Mouse (Mus musculus) liver, embryonic 14.5 days (tissue): ENCODE measurements around the gene Rhox9. TPM values are rescaled to one million over a fixed set of nuclear protein-coding genes. Genes with fewer than 3 reads are reported as not detected.

Experiments
- ATAC-seq: fragments of 200-750 bp; cut with Nextera tagmentation; 2 replicates; pipeline ENCODE4 v1.8.0; 2017; ENCODE audit warnings: moderate number of reproducible peaks, mild to moderate bottlenecking, moderate library complexity; ENCODE audit not compliant: insufficient read depth
- DNase-seq, 3 experiments: peaks; one replicate each; pipeline ENCODE4 v3.0.0-alpha.2; 2012 to 2013; ENCODE audit warnings: low read depth in 3 of 3, low spot score in 3 of 3
- H3K27ac ChIP-seq: fragments of 300-500 bp; sonication (generic); 2 replicates; pipeline ENCODE4 v1.5.1; 2014; ENCODE audit warnings: moderate library complexity, mild to moderate bottlenecking, control low read depth, inconsistent platforms
- H3K27me3 ChIP-seq: fragments of 300-500 bp; sonication (generic); 2 replicates; pipeline ENCODE4 v1.6.1; 2014; ENCODE audit warnings: mild to moderate bottlenecking, low read length, moderate library complexity; ENCODE audit not compliant: control insufficient read depth, insufficient read depth
- H3K36me3 ChIP-seq: fragments of 300-500 bp; sonication (generic); replicated peaks from 2 replicates; pipeline ENCODE4 v1.6.1; 2014; ENCODE audit warnings: low read depth; ENCODE audit not compliant: control insufficient read depth, insufficient read depth
- H3K4me1 ChIP-seq, 2 experiments: fragments of 200-500 bp in 1 of 2; fragments of 300-500 bp in 1 of 2; sonication (generic) in 1 of 2; replicated peaks; 2 replicates each; pipeline ENCODE4 v1.6.1; 2012 to 2014; ENCODE audit warnings: antibody characterized with exemption in 1 of 2, inconsistent platforms in 1 of 2, low read length in 1 of 2; ENCODE audit not compliant: control insufficient read depth in 2 of 2, insufficient read depth in 2 of 2
- H3K4me2 ChIP-seq: fragments of 300-500 bp; sonication (generic); 2 replicates; pipeline ENCODE4 v1.6.1; 2014; ENCODE audit warnings: low read depth, mild to moderate bottlenecking, control low read depth, moderate library complexity
- H3K4me3 ChIP-seq, 2 experiments: fragments of 200-500 bp in 1 of 2; fragments of 300-500 bp in 1 of 2; sonication (generic) in 1 of 2; 2 replicates each; pipeline ENCODE4 v1.5.1; 2012 to 2014; ENCODE audit warnings: low read depth in 2 of 2, low read length in 2 of 2, mild to moderate bottlenecking in 2 of 2, control low read depth in 1 of 2, inconsistent platforms in 1 of 2, moderate library complexity in 1 of 2; ENCODE audit not compliant: insufficient read depth in 1 of 2
- H3K9ac ChIP-seq: fragments of 300-500 bp; sonication (generic); replicated peaks from 2 replicates; pipeline ENCODE4 v1.6.1; 2014; ENCODE audit warnings: mild to moderate bottlenecking, control low read depth, moderate library complexity
- H3K9me3 ChIP-seq: fragments of 300-500 bp; sonication (generic); 2 replicates; pipeline ENCODE4 v1.6.1; 2016; ENCODE audit warnings: low read length, mixed read lengths; ENCODE audit not compliant: control insufficient read depth
- CTCF ChIP-seq: IDR thresholded peaks from 2 replicates; pipeline ENCODE4 v1.5.1; 2016; ENCODE audit warnings: antibody characterized with exemption, low read depth, control low read depth
- EP300 ChIP-seq: IDR thresholded peaks from 2 replicates; pipeline ENCODE4 v1.6.1; 2016; ENCODE audit warnings: antibody characterized with exemption, low read depth
- WGBS: fragments of 180-500 bp; shearing (Covaris S2); extraction: QIAGEN DNeasy Blood & Tissue Kit; methylation state at CpG from one replicate; pipeline ENCODE4 v1.1.7; 2014; ENCODE audit not compliant: insufficient replicate concordance; 5-methylcytosine and 5-hydroxymethylcytosine counted together
- polyA plus RNA-seq, 2 experiments: library from polyadenylated mRNA; depleted of rRNA in 1 of 2; stranded (reverse) in 1 of 2; unstranded in 1 of 2; fragments of >200 nt; fragmentation: Nextera tagmentation in 1 of 2; extraction: Ambion mirVana in 1 of 2; gene quantifications; 2 replicates each; pipeline versions ENCODE4 v1.2.1 to v1.2.3; 2012 to 2014

Gene Rhox9
- polyA plus RNA-seq, 2 experiments, result not detected

GRCm38 (mm10) chrX:37871641-37872040, 29.9 kb downstream of the Rhox9 start:
- TF ChIP-seq EP300 (no peak), CTCF (no peak)
- no peak overlapping the region for H3K4me2 ChIP-seq
- 70% methylated on average over 2 of the region's 2 CpGs for WGBS
- H3K27ac ChIP-seq, result no peak overlapping the region
- no peak overlapping the region for H3K4me3 ChIP-seq
- no peaks in the 10 kb centered on the region for H3K9me3 ChIP-seq
- H3K9ac ChIP-seq, result no peak overlapping the region
- no peaks in the 10 kb centered on the region for H3K36me3 ChIP-seq
- DNase-seq (no peak), ATAC-seq (no peak)
- H3K27me3 ChIP-seq, result no peaks in the 10 kb centered on the region
- H3K4me1 ChIP-seq, result no peaks in the 10 kb centered on the region

Other genes with a start within 250 kb of the Rhox9 start
- gene Rhox3h, start 233.0 kb downstream of the Rhox9 start, polyA plus RNA-seq (2012; rRNA removed), result not detected in 2 replicates
- gene Rhox3h, start 233.0 kb downstream of the Rhox9 start, polyA plus RNA-seq (2014; fragmentation: Nextera tagmentation; extraction: Ambion mirVana), result not detected in 2 replicates
- gene Rhox2h, start 228.5 kb downstream of the Rhox9 start, polyA plus RNA-seq (2012; rRNA removed), result not detected in 2 replicates
- gene Rhox2h, start 228.5 kb downstream of the Rhox9 start, polyA plus RNA-seq (2014; fragmentation: Nextera tagmentation; extraction: Ambion mirVana), result not detected in 2 replicates
- gene Rhox5, start 96.9 kb downstream of the Rhox9 start, polyA plus RNA-seq (2012; rRNA removed), result 0.47 and 1.2 TPM in 2 replicates
- gene Rhox5, start 96.9 kb downstream of the Rhox9 start, polyA plus RNA-seq (2014; fragmentation: Nextera tagmentation; extraction: Ambion mirVana), result 1.3 TPM in 2 replicates
- not detected in 2 replicates for gene Rhox6, start 74.9 kb downstream of the Rhox9 start, polyA plus RNA-seq (2012; rRNA removed)
- gene Rhox6, start 74.9 kb downstream of the Rhox9 start, polyA plus RNA-seq (2014; fragmentation: Nextera tagmentation; extraction: Ambion mirVana), result not detected in 2 replicates
- not detected in 2 replicates for gene Rhox7a, start 70.1 kb downstream of the Rhox9 start, polyA plus RNA-seq (2012; rRNA removed)
- not detected in 2 replicates for gene Rhox7a, start 70.1 kb downstream of the Rhox9 start, polyA plus RNA-seq (2014; fragmentation: Nextera tagmentation; extraction: Ambion mirVana)
- not detected in 2 replicates for gene Rhox8, start 22.8 kb downstream of the Rhox9 start, polyA plus RNA-seq (2012; rRNA removed)
- not detected in 2 replicates for gene Rhox8, start 22.8 kb downstream of the Rhox9 start, polyA plus RNA-seq (2014; fragmentation: Nextera tagmentation; extraction: Ambion mirVana)
- not detected in 2 replicates for gene Rhox7b, start 4.5 kb downstream of the Rhox9 start, polyA plus RNA-seq (2012; rRNA removed)
- not detected in 2 replicates for gene Rhox7b, start 4.5 kb downstream of the Rhox9 start, polyA plus RNA-seq (2014; fragmentation: Nextera tagmentation; extraction: Ambion mirVana)
- gene Btg1-ps1, start 117.0 kb upstream of the Rhox9 start, polyA plus RNA-seq (2012; rRNA removed), result not detected in 2 replicates
- gene Btg1-ps1, start 117.0 kb upstream of the Rhox9 start, polyA plus RNA-seq (2014; fragmentation: Nextera tagmentation; extraction: Ambion mirVana), result not detected in 2 replicates
- gene Btg1-ps2, start 141.3 kb upstream of the Rhox9 start, polyA plus RNA-seq (2012; rRNA removed), result not detected in 2 replicates
- gene Btg1-ps2, start 141.3 kb upstream of the Rhox9 start, polyA plus RNA-seq (2014; fragmentation: Nextera tagmentation; extraction: Ambion mirVana), result not detected in 2 replicates
- gene Rhox10, start 164.7 kb upstream of the Rhox9 start, polyA plus RNA-seq (2012; rRNA removed), result not detected in 2 replicates
- not detected in 2 replicates for gene Rhox10, start 164.7 kb upstream of the Rhox9 start, polyA plus RNA-seq (2014; fragmentation: Nextera tagmentation; extraction: Ambion mirVana)
- not detected in 2 replicates for gene Rhox11, start 183.4 kb upstream of the Rhox9 start, polyA plus RNA-seq (2012; rRNA removed)
- gene Rhox11, start 183.4 kb upstream of the Rhox9 start, polyA plus RNA-seq (2014; fragmentation: Nextera tagmentation; extraction: Ambion mirVana), result not detected in 2 replicates
- gene Rhox12, start 209.1 kb upstream of the Rhox9 start, polyA plus RNA-seq (2012; rRNA removed), result not detected in 2 replicates
- gene Rhox12, start 209.1 kb upstream of the Rhox9 start, polyA plus RNA-seq (2014; fragmentation: Nextera tagmentation; extraction: Ambion mirVana), result not detected in 2 replicates
- not detected in 2 replicates for gene Rhox13, start 219.4 kb upstream of the Rhox9 start, polyA plus RNA-seq (2012; rRNA removed)
- gene Rhox13, start 219.4 kb upstream of the Rhox9 start, polyA plus RNA-seq (2014; fragmentation: Nextera tagmentation; extraction: Ambion mirVana), result not detected in 2 replicates